Mouse (Mus musculus) erythroid progenitor cell, adult 5-6 weeks (primary cell): Measurements from ENCODE around the gene Rbl2. TPM values are rescaled to one million over a fixed set of nuclear protein-coding genes. Genes with fewer than 3 reads are reported as not detected.

Experiments used
- ATAC-seq: replicated peaks from 2 replicates; pipeline ENCODE4 v1.8.0; 2016; ENCODE audit warnings: moderate number of reproducible peaks, mild to moderate bottlenecking, moderate TSS enrichment, inconsistent platforms; ENCODE audit not compliant: poor library complexity, low FRiP score, severe bottlenecking
- total RNA-seq, 2 experiments: library from RNA; stranded (forward) in 1 of 2; stranded (reverse) in 1 of 2; fragments of 150-400 nt in 1 of 2; fragments of 186-747, 209-891 nt in 1 of 2; gene quantifications; 2 replicates each; pipeline versions ENCODE4 v1.2.3 to v1.2.4; 2015 to 2017; ENCODE audit warnings: low replicate concordance in 2 of 2

Gene Rbl2
- total RNA-seq, 2 experiments from 2014 or later = 20.0 to 28.9 TPM

GRCm38 (mm10) chr8:91154564-91154963, 84.7 kb downstream of the Rbl2 start:
- no peak for ATAC-seq

- ATAC-seq = no peak
Observed at GRCm38 (mm10) chr8:91158617-91159016, 88.8 kb downstream of the Rbl2 start.

GRCm38 (mm10) chr8:91159959-91160800, 90.3 kb downstream of the Rbl2 start:
- no peak for ATAC-seq

GRCm38 (mm10) chr8:91170152-91170551, 100.3 kb downstream of the Rbl2 start:
- ATAC-seq = no peak

- no peak for ATAC-seq
Observed at GRCm38 (mm10) chr8:91170914-91171313, 101.1 kb downstream of the Rbl2 start.

GRCm38 (mm10) chr8:91171605-91172004, 101.7 kb downstream of the Rbl2 start:
- ATAC-seq = no peak

Other genes starting within 250 kb of the Rbl2 start
- 27.2 and 35.3 TPM in 2 replicates for gene Chd9, start 241.7 kb upstream of the Rbl2 start, total RNA-seq (2015; ENCODE audit: low replicate concordance)
- gene Chd9, start 241.7 kb upstream of the Rbl2 start, total RNA-seq (2017; ENCODE audit: low replicate concordance) = 23.0 and 23.6 TPM in 2 replicates
- 2.2 and 3.4 TPM in 2 replicates for gene Aktip, start 129.9 kb downstream of the Rbl2 start, total RNA-seq (2015; ENCODE audit: low replicate concordance)
- gene Aktip, start 129.9 kb downstream of the Rbl2 start, total RNA-seq (2017; ENCODE audit: low replicate concordance) = 0.23 and 3.9 TPM in 2 replicates
- gene Rpgrip1l, start 243.2 kb downstream of the Rbl2 start, total RNA-seq (2015; ENCODE audit: low replicate concordance) = 10.1 and 47.2 TPM in 2 replicates
- 11.4 and 11.6 TPM in 2 replicates for gene Rpgrip1l, start 243.2 kb downstream of the Rbl2 start, total RNA-seq (2017; ENCODE audit: low replicate concordance)
- 7.5 and 17.3 TPM in 2 replicates for gene Fto, start 243.5 kb downstream of the Rbl2 start, total RNA-seq (2015; ENCODE audit: low replicate concordance)
- gene Fto, start 243.5 kb downstream of the Rbl2 start, total RNA-seq (2017; ENCODE audit: low replicate concordance) = 7.9 and 16.6 TPM in 2 replicates